Mouse (Mus musculus): ENCODE data around the gene Cel. TPM values are rescaled to one million over a fixed set of nuclear protein-coding genes. Genes with fewer than 3 reads are reported as not detected.
A peak's percentile ranks its signal among the peaks of the same experiment; 100 is the strongest.

Gene Cel
- polyA plus RNA-seq, 1 experiment from 2014 or later, result 0.10 TPM

DNA sequence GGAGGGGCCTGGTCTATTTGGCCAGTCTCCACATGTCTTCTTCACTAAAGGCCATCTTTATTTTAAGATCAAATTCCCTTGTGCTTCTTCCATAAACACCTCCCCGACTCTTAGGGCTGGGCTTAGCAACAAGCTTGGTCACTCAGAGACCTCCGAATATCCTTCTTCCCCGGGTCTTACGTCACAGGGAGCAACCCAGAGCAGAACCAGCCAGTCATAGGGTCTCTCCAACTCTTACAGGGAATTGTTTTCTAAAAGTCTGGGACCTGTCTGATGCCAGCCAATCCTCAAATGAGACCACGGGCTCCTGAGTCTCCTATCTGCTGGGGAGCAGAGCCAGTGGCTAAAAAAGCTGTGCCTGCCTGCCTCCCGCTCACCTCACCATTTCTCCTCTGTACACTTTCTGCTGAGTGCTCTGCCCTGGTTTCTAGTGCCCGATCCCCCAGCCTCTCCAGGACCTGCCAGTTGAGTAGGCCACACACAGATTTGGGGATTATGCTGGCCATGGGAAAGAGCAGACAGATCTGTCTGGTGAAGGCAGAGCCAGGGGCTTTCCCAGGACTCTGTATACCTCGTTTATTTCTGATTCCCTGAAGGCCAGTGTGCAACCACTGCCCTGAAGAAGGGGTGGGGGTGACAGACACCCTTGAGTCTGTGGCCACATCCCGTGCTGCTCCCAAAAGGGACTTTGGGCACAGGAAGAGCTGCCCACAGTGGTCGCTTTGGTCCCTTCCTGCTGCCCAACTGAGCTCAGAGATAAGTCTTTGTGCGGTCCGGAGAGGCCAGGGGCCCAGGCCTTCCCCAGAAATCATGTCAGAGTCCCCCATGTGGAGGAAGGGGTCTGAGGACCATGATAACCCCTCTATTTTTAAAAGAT, 35.7 kb upstream of the Cel start:
- no peaks in the 10 kb centered on the region for H3K9me3 ChIP-seq
- 70% methylated on average over 12 of the region's 12 CpGs for WGBS
- H3K9ac ChIP-seq (replicated peaks), result no peak overlapping the region
- no peaks in the 10 kb centered on the region for H3K36me3 ChIP-seq
- H3K27me3 ChIP-seq, result no peaks in the 10 kb centered on the region
- no peak for ATAC-seq (replicated peaks)
- no peaks in the 10 kb centered on the region for H3K4me1 ChIP-seq
- H3K4me2 ChIP-seq (replicated peaks), result no peak overlapping the region
- no peak overlapping the region for H3K4me3 ChIP-seq
- H3K27ac ChIP-seq (replicated peaks), result no peak overlapping the region

DNA sequence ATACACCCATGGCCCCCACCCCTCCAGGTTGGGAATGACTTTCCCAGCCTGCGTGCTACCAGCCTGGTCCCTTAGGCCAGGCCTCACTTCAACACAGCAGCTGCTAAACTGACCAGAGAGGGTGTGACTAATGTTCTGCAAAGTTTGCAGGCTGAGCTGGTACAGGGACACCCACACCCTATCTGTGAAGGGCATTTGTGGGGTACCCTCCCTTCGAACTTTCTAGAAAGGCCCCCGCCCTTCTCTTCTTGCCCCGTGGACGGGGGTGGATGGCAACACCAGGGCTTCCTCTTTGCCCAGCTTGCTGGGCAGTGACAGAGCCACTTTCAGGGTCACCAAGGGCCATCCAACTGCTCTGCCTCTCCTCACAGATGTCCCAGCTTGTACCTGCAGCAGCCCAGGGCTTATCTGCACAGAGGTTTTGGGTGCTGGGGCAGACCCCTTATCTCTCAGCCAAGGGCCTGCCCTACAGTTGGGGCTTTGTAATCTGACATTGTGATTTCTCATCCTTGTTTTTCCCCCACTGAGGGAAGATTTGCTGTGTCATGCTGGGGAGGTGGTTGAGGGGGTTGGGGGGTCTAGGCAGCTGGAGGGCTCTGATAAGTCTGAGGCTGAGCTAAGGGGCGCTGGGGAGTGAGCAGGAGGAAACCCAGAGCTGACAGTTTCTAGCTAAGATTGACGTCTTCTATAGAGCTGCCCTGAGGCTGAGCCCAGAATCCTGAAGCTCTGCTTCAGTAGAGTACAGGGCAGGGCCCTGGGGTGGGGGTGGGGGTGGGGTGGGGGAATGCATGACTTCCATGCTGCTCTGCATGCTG, 34.7 kb upstream of the Cel start:
- ATAC-seq (replicated peaks), result no peak
- Histone ChIP-seq H3K36me3 (no peaks in the 10 kb centered on the region), H3K4me1 (no peaks in the 10 kb centered on the region), H3K27me3 (no peaks in the 10 kb centered on the region), H3K4me2 (replicated peaks) (no peak overlapping the region), H3K4me3 (no peak overlapping the region), H3K9ac (replicated peaks) (no peak overlapping the region), H3K27ac (replicated peaks) (no peak overlapping the region), H3K9me3 (no peaks in the 10 kb centered on the region)
- 79% methylated on average over 7 of the region's 7 CpGs for WGBS

DNA sequence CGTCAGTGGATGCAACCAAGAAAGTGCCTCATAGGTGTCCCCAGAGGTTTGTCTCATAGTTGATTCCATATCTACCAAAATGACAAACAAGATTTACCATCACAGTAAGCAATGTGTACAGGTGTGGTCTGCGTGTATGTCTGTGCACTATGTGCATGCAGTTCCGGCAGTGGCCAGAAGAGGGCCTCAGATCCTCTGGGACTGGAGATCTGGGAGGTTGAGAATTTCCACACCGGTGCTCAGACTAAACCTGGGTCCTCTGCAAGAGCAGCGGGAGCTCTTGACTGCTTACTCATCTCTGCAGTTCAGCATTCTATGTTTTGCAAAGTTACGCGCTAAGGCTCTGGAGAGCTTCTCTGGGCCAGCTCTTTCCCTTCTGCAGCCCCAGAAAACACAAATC, 33.8 kb upstream of the Cel start:
- 90% methylated on average over 7 of the region's 7 CpGs for WGBS

DNA sequence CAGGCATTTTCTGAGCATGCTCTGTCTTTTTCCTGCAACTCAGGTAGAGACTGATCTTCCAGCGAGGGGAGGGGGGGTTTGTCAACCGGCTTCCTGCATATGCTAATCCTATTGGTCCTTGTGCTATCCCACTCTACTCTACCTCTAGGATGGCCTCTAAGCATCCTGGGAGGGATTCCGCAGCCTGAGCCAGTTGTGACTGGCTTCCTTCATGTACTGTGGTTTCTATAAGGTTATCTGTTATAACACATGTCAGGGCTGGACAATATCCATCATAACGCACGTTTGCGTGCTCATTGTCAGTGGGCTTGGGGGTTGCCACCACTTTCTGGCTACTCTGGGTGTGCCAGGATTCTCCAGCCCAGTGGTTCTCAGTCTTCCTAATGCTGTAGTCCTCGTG, 32.8 kb upstream of the Cel start:
- no peaks in the 10 kb centered on the region for H3K9me3 ChIP-seq
- no peaks in the 10 kb centered on the region for H3K4me1 ChIP-seq
- no peak for ATAC-seq (replicated peaks)
- no peak overlapping the region for H3K4me2 ChIP-seq (replicated peaks)
- H3K4me3 ChIP-seq, result no peak overlapping the region
- H3K9ac ChIP-seq (replicated peaks), result no peak overlapping the region
- 84% methylated on average over 7 of the region's 7 CpGs for WGBS
- peaks cover 7% of the 10 kb centered on the region; the same call in 1 of the 2 replicates for H3K27me3 ChIP-seq
- H3K36me3 ChIP-seq, result no peaks in the 10 kb centered on the region
- no peak overlapping the region for H3K27ac ChIP-seq (replicated peaks)

More for the DNA sequence above, 33.8 kb upstream of the Cel start:
- Histone ChIP-seq H3K27ac (replicated peaks) (no peak overlapping the region), H3K4me2 (replicated peaks) (no peak overlapping the region), H3K27me3 (peaks cover 7% of the 10 kb centered on the region; the same call in 1 of the 2 replicates), H3K36me3 (no peaks in the 10 kb centered on the region), H3K4me3 (no peak overlapping the region), H3K4me1 (no peaks in the 10 kb centered on the region), H3K9ac (replicated peaks) (no peak overlapping the region), H3K9me3 (no peaks in the 10 kb centered on the region)
- ATAC-seq (replicated peaks), result no peak

DNA sequence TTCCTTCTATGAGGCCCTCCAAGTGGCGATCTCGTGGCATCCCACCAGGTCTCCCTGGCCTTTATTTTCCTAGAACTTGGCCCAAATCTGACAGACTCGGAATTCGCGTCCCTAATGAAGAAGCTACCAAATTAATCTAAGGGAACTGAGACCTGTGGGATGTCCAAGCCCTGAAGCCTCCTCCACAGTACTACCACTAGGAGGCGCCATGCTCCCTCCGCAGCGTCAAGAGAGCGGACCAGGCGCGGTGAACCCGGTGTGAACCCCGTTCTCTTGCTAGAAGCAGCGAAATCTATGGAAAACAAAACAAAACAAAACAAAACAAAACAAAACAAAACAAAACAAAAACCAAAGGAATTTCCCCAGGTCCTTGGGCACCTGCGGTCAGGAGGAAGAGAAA, 29.6 kb upstream of the Cel start:
- Histone ChIP-seq H3K4me3 (no peak overlapping the region), H3K9me3 (no peaks in the 10 kb centered on the region), H3K36me3 (no peaks in the 10 kb centered on the region), H3K27ac (replicated peaks) (no peak overlapping the region), H3K9ac (replicated peaks) (no peak overlapping the region), H3K27me3 (peaks cover 7% of the 10 kb centered on the region; the same call in 1 of the 2 replicates), H3K4me1 (no peaks in the 10 kb centered on the region), H3K4me2 (replicated peaks) (no peak overlapping the region)
- ATAC-seq (replicated peaks), result no peak
- 8% methylated on average over 15 of the region's 15 CpGs for WGBS

DNA sequence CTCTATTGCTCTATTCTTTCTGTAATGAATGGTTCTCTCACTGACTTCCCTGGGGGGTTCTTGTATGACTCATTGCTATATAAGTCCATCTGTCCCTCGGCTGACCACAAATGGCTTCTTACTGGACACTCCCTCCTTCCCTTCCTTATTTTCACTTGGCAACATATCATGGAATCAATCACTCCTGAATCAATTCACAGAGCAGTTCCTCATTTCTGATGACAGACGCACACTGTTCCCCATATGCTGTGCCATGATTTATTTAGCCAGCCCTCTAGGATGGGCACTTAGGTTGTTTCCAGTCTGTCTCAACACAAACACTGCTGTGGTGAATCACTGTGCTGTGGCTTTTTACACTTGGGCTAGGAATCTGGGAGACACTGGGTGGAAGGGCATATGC, 28.3 kb upstream of the Cel start:
- no peak overlapping the region for H3K4me3 ChIP-seq
- no peaks in the 10 kb centered on the region for H3K4me1 ChIP-seq
- no peaks in the 10 kb centered on the region for H3K9me3 ChIP-seq
- H3K27me3 ChIP-seq, result peaks cover 7% of the 10 kb centered on the region; the same call in 1 of the 2 replicates
- H3K4me2 ChIP-seq (replicated peaks), result no peak overlapping the region
- WGBS, result 77% methylated on average over 2 of the region's 2 CpGs
- no peaks in the 10 kb centered on the region for H3K36me3 ChIP-seq
- no peak overlapping the region for H3K27ac ChIP-seq (replicated peaks)
- ATAC-seq (replicated peaks), result no peak
- no peak overlapping the region for H3K9ac ChIP-seq (replicated peaks)

DNA sequence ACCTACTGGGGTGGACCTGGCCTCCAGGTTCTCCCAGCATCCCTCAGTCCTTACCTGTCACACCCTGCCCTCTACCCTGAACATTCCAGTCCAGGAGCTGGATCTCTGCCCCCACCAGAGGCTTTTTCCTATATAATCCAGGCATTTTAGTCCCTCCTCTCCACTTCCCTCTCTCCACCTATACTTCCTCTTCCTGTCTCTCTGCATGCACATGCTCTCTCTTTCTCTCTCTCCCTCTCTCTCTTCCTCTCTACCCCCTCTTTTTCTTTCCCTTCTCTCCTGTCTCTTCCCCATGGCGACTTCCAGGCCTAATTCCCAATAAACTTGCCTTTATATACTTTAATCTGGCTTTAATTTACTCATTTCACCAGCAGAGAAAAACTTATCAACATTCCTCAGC, 25.4 kb upstream of the Cel start:
- H3K36me3 ChIP-seq, result no peaks in the 10 kb centered on the region
- no peaks in the 10 kb centered on the region for H3K9me3 ChIP-seq
- H3K4me1 ChIP-seq, result peaks cover under 1% of the 10 kb centered on the region
- ATAC-seq (replicated peaks), result no peak
- WGBS, result 44% methylated on average over 1 of the region's 1 CpGs
- no peak overlapping the region for H3K4me3 ChIP-seq
- H3K9ac ChIP-seq (replicated peaks), result no peak overlapping the region
- no peak overlapping the region for H3K4me2 ChIP-seq (replicated peaks)
- H3K27ac ChIP-seq (replicated peaks), result no peak overlapping the region
- H3K27me3 ChIP-seq, result peaks cover 7% of the 10 kb centered on the region; the same call in 1 of the 2 replicates

DNA sequence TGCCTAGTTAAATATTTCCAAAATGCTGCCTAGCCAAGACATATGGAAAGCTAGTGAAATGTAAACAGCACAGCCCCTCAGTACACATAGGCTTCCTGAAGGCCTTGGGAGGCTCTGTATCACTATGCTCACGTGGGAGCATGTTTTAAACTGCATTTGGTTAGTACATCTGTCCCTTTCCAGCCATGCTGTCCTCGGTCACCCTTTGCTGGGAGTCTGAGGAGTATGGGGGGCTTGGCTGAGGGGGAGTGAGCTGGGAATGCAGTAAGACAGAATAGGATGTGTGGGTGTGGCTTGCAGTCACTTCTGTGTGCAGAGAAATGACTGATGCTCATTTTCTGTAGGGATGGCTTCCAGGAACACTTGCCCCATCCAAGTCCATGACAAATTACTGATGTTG, 22.5 kb upstream of the Cel start:
- 46% methylated on average over 2 of the region's 2 CpGs for WGBS
- ATAC-seq (replicated peaks), result no peak
- H3K4me2 ChIP-seq (replicated peaks), result no peak overlapping the region
- no peak overlapping the region for H3K9ac ChIP-seq (replicated peaks)
- no peak overlapping the region for H3K27ac ChIP-seq (replicated peaks)
- peaks cover 23% of the 10 kb centered on the region for H3K4me1 ChIP-seq
- H3K36me3 ChIP-seq, result 0 out of 2 replicates have a peak, but pooled peaks cover under 1% of the 10 kb centered on the region
- no peaks in the 10 kb centered on the region for H3K27me3 ChIP-seq
- no peak overlapping the region for H3K4me3 ChIP-seq
- H3K9me3 ChIP-seq, result no peaks in the 10 kb centered on the region

DNA sequence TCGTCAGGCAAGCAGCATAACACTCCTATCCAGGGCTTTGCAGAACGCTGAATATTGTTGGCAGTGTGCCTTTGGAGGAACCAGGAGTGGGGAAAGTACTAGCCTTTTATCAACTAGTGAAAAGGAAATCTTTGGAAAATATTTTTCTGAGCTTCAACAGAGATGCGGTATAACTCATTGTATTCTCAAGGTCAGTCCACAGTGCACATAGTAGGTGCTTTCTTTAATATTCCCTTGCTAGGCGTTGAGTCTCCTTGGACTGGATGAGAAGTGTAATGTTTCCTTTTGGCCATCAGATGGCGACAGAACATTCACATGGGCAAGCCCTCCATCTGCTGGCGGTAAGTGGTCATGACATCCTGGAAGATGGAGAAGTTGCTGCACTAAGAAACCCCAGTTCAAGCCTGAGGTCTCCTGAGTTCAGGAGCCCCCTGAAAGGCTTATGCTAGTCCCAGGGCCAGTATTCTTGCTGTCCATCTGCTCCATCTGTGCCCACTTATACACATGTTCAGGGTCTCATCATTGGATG, 21.9 kb upstream of the Cel start:
- H3K9me3 ChIP-seq, result no peaks in the 10 kb centered on the region
- 15% methylated on average over 6 of the region's 6 CpGs for WGBS
- no peak for ATAC-seq (replicated peaks)

DNA sequence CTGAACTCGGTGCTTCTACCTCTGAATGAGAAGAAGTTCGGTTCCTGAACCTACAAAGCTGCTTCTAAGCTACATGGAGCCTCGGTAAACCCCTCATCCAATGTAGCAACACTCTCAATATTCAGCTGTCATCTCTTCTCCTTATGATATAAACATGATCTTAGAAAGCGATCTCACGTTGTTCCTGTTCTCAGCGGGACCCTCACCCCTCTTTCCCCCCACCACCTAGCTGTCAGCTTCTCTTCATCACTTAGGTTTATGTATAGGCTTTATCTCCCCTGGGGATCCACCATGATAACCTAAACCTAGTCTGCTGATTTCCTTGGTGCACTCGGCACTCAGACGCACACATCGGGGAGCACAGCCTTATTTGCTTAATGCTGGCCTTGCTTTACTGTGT, 20.4 kb upstream of the Cel start, which contains the start of gene Gtf3c5:
TSS of gene Gtf3c5 (minus strand) at position 101 of the 400 bp plus-strand sequence.
- peaks cover 26% of the 10 kb centered on the region for H3K4me1 ChIP-seq
- ATAC-seq (replicated peaks), result 0 out of 2 replicates have a peak, but pooled peaks have one; percentile 3
- peak within 1 kb of the TSS; percentile 70 for H3K4me3 ChIP-seq
- no peaks in the 10 kb centered on the region for H3K9me3 ChIP-seq
- H3K4me2 ChIP-seq (replicated peaks), result peak within 1 kb of the TSS; percentile 67
- peak within 1 kb of the TSS; percentile 95 for H3K27ac ChIP-seq (replicated peaks)
- H3K9ac ChIP-seq (replicated peaks), result peak within 1 kb of the TSS; percentile 66
- 74% methylated on average over 9 of the region's 9 CpGs for WGBS
- peaks cover 15% of the 10 kb centered on the region for H3K36me3 ChIP-seq
- no peaks in the 10 kb centered on the region for H3K27me3 ChIP-seq

More for the DNA sequence above, 21.9 kb upstream of the Cel start:
- H3K27me3 ChIP-seq, result no peaks in the 10 kb centered on the region
- H3K27ac ChIP-seq (replicated peaks), result no peak overlapping the region
- no peak overlapping the region for H3K9ac ChIP-seq (replicated peaks)
- no peak overlapping the region for H3K4me3 ChIP-seq
- H3K36me3 ChIP-seq, result 0 out of 2 replicates have a peak, but pooled peaks cover 4% of the 10 kb centered on the region
- peaks cover 26% of the 10 kb centered on the region for H3K4me1 ChIP-seq
- H3K4me2 ChIP-seq (replicated peaks), result no peak overlapping the region

DNA sequence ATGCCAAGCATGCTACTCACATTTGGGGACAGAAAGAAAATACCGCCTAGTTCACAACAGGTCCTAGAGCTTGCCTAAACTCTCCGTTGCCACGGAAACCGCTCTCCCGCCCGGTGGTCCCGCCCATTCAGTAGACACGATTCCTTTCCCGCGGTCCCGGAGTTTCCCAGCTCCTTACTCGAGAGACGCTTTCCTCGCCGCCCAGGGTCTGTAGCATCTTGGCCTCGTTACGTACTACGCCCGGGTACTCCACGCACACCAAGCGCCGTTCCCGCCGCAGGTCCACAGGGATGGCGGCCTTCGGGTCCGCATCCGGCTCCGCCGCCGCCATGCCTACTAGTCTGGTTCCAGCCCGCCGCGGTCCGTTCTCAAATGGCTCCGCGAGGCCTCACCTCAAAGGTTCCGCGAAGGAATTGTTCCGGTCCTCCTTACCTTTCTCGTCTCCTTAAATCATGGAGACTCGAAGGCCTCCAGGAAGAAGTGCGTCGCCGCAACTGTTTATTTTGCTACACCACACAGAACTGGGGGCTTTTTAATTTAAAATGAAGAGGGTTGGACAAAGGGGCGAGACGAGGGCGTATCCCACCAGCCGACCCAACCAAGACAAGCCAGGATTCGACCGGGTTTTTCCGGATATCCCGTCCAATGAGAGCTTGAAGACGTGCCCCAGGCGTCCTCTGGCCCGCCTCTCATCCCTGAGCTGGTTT, 19.6 kb upstream of the Cel start:
- WGBS, result under 1% methylated on average over 56 of the region's 56 CpGs
- no peaks in the 10 kb centered on the region for H3K27me3 ChIP-seq
- H3K9ac ChIP-seq (replicated peaks), result peak overlapping the region; percentile 66
- peak; percentile 96 for ATAC-seq (replicated peaks)
- peaks cover 26% of the 10 kb centered on the region for H3K4me1 ChIP-seq
- H3K4me3 ChIP-seq, result peak overlapping the region; percentile 70
- peak overlapping the region; percentile 67 for H3K4me2 ChIP-seq (replicated peaks)
- H3K27ac ChIP-seq (replicated peaks), result peak overlapping the region; percentile 95
- H3K9me3 ChIP-seq, result no peaks in the 10 kb centered on the region
- H3K36me3 ChIP-seq, result peaks cover 24% of the 10 kb centered on the region
